Mouse (Mus musculus) brain, embryonic 18.5 days (tissue): ENCODE results near the gene Cisd1.
"Not testable (repeated sequence)": the region's sequence is repeated elsewhere in the genome, so short reads cannot be mapped to it uniquely, and the experiment has no call there.

Experiments
- DNase-seq: peaks from one replicate; pipeline ENCODE4 v3.0.0-alpha.2; 2012; ENCODE audit warnings: low read depth, low spot score

Gene Cisd1

DNA sequence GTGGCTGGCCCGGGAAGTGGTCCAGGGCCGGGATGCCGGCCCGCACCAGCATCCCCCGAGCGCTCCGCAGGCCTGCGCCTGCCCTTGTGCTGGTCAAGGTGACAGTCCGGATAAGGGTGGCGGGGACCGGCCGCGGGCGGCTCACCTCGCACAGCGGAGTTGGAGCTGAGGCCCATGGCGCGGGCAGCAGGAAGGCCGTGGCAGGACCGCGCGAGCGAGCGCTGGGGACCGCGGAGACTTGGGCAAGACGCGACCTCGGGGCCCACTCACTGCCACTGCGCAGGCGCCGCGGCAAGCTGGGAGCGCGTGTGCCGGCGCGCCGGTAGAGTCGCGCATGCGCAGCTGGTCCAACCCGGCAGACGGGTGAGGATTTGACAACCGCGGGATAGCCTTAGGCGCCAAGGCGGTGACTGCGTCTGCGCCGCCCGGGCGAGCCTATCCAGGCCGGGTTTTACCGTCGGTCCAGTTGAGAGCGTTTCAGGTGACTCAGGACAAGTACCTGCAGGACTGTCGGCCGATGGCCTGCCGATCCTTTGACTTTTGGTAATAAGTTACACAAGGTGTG is at the start of gene Cisd1:
Gene Cisd1, minus strand, starts transcription at position 376 of the 565 bp plus-strand sequence.
- DNase-seq, result peak; percentile 87

DNA sequence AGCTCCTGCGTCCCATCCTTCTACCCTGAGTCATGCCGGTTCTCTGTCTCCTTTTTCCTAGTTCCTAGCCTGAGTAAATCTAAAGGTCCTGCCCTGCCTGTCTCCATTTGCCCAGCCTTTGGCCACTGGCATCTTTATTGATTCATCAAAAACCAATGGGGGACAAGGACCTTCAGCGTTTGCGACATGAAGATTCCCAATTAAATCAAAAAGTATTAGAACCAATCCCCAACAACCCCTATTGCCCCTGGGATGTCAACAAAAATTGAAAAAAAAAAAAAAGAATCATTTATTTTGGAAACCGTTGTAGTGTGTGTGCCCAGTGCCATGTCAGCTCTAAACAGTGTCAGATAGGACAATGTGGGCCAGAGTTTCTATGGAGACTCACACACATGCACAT is 44.6 kb upstream of the Cisd1 start:
- DNase-seq, result no peak

DNA sequence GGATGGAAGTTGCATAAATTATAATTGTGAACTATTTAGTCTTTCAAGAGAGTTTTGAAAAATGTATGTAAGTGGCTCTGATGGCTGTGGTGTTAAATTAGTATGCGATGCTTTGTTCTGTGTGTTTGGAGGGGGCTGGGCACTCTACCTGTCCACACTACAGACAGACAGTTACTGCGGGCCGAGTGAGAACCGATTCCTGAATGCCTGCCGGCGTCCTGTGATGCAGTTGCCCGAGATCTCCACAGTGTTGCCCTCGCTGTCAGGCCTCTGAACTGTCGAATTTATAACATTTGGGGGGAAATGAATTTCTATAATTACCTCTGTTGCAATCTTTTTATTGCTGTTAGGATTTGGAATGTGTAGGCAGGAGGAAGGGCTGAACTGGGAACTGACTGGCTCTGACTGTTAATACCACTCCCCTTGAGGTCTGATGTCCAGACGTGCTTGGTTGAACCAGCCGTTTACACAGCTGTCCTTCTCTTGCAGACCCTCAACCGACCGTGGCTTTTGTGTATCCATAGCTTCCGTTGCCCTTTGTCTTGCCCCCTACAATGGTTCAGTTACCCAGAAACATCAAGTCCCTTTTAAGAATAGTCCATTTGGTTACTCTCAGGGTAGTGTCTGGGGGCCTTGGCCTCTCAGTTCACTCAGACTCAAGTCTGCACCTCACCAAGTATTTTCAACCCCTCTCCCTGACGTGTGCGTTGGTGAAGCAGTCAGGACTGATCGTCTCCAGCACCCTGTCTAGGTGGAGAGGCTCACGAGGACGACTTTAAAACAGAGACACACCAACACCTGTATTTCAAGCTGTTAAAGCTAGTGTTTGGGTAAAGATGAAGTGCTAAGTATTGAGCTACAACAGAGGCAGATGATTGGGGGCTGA is 39.6 kb upstream of the Cisd1 start:
- no peak for DNase-seq

DNA sequence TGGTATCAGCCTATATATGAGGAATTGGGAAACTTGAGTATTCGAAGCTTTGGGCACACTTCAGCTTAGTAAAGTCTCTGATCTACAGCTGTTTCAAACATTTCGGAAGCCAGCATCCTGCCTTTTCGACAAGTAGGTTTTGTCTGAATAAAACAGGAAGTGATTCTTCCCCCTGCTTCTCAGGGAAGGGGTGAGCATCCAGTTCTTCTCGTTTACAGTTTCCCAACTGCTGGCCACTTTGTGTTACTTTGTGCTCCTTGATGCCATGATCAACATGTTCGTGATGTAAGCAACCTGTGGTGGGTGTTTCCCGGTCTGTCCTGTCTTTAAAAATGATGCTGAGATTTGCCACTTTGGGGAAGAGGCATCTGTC is 38.8 kb upstream of the Cisd1 start:
- DNase-seq, result not testable (repeated sequence)

DNA sequence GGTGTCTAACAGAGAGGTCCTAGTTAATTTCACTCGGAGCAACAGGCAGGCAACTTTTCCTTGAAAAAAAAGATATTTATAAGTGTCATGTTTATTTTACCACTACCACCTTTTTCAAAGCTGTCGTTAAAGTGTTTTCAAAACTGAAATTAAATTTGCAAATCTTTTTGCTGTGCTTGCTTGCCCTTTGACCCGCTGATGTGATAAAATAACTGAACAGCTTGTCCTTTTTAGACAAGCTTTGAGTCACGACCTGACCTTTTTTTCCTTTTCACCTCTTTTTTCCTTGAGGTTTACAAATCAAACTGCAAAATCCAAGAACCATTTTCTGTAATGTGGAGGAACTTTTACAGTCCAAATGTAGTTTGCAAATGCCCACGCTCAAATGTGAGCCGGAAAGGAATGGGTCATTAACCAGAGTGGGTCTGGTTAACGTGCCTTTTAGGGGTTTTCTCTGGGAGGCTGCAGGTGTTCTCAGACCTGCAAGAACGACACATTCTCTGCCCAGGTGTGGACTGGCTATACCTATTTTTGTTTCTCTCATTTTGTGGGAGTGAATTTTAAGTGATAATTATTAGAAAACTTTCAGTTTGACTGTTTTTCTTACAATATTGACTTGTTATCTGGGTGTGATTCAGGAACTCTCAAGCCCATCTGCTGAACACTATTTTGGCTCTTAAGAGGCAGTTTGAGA is 38.3 kb upstream of the Cisd1 start:
- DNase-seq, result no peak

DNA sequence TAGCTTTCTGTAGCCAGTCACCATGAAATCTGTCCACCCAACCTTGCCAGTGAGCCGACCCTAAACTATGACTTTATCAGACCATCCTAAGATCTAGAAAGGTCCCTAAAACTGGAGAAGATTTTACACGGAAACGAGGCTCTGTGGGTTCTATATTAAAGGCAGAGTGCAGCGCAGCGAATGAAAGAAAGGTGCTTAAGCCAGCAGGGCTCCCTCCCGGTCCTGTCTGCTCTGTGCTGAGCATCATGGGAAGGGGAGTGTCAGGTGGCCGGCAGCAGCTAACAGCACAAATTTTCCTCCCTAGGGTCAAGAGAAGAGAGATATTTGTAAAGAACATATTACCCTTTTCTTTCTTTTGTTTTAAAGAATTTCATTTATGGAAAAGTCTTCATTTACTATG is 37.4 kb upstream of the Cisd1 start:
- no peak for DNase-seq

DNA sequence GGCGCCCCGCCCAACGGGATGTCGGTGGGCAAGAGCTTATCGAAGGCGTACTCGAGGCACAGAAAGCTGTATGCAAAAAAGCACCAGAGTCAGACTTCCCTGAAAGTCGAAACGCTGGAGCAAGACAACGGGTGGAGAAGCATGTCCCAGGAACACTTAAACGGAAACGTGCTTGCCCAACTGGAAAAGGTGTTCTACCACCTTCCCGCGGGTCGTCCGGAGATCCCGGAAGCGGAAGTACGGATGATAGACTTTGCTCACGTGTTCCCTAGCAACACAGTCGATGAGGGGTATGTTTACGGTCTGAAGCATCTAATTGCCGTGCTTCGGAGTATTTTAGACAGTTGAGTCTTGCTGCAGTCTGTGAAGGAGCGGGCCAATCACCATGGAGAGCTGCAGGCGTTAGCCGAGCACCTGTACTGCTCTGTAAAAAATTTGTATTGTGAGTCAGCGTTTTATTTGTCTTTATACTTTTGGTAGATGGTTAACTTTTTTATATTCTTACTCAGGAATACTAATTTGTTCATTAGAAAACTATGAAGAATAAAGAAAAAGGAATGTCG is 36.8 kb upstream of the Cisd1 start:
- no peak for DNase-seq

DNA sequence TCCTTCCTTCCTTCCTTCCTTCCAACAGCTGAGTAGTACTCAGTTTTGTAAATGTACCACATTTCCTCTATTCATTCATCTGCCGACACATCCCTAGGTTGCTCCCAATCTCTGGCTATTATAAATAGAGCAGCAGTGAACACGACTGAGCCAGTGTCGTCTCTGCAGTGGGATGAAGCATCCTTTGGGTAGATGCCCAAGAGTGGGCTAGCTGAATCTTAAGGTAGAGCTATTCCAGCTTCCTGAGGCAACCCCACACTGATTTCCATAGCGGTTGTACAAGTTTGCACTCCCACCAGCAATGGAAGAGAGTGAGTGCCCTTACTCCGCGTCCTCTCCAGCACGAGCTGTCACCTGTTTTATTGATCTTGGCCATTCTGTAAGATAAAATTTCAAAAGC is 35.7 kb upstream of the Cisd1 start:
- DNase-seq, result no peak

DNA sequence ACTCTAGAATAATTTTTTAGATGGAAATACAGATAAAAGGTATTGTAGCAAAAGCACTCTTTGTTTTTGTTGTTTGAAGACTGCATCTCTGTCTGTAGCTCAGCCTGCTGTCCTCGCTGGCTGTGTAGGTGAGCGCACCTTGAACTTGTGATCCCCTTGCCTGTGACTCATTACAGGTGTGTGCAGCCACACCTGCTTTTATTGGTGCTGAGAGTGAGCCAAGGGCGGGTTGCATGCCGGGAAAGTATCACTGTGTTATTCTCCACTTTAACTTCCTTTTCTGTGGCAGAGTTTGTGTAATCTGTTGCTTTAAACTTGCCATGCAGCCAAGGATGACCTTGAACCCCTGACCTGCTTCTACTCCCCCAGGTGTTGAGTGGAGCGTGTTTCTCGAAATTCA is 31.3 kb upstream of the Cisd1 start:
- DNase-seq, result no peak

DNA sequence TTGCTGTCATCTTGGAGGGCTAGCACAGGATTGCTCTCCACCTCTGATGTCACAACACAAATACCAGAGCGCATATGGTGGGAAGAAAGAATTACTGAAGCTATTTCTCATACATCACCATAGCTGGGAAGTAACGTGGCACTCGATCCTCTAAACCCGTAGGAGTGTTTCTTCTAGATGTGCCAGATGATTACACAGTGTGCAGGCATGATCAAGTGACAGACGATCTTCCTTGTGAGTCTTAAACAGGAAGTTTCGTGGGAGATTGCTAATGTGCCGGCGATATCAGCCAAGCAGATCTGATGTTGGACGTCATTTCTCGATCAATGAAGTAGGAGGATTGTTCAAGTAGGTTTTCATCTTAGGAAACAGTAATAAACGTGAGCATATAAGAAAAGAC is 29.0 kb upstream of the Cisd1 start:
- DNase-seq, result no peak

DNA sequence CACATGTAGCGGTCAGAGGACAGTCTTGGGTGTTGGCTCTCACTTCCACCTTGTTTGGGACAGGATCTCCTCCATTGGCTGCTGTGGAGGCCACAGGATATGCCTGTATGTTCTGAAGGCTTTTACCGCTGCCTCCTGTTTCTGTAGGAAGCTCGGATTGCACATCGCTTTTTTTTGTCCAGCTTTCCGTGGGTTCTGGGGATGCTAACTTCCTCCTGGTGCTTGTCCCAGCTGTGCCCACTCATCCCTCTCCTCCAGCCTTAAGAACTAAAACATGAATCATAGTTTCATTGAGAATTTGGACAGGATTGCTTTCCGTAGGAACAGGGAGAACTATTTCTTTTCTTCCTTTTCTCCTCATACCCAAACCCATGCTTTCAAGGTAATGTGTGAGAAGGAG is 27.1 kb upstream of the Cisd1 start:
- no peak for DNase-seq

DNA sequence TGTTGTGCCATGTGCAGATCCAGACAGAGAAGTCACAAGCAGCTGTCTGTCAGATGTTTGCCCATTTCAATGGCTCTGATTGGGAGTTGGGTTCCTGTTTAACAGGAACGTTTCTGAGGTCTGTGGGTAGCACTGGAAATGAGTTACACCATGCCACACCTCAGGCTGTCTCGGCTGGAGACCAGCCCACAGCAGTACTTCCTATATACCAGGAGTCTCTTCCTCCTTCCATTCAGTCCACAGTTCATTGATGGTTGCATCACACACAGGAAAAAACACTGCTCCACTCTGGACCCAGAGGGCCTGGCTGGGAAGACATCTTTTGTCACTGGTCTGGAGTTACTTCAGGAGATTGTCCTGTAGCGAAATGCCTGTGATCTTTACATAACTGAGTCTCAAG is 24.7 kb upstream of the Cisd1 start:
- no peak for DNase-seq

DNA sequence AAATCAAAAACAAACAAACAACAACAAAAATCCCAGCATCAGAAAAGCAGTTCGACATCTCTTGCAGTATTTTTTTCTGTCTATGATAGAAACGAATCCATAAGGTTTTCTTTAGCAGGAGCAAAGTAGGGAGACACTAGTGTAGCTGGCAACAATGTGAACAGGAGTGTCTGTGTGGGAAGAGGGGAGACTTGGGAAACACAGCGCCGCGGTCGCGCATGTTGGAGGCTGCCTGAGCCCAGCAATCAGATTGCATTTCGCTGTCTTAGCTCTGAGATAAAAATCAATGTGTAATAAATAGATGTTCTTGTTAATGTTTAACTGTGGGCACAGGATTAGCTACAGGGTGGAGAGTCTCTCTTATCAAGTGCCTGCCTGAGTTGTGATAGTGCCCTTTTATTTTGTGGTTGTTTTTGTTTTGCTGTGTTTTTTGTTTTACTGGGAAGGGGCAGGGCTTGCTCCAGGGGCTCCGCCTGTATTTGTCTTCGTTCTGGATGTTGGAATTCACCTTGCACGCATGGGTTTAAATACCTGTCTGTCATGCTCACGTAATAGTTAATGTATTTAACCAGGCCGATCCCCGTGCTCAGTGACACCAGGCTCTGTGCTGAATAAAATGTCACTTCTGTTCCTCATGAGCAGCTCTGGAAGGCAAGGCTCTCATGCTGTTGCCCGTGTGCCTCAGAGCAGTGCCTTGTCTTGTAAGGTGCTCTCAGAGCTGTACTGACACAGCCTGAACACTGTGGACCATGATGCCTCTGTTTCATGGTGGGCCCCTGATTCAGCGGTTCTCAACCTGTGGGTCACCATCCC is 23.6 kb upstream of the Cisd1 start:
- no peak for DNase-seq

DNA sequence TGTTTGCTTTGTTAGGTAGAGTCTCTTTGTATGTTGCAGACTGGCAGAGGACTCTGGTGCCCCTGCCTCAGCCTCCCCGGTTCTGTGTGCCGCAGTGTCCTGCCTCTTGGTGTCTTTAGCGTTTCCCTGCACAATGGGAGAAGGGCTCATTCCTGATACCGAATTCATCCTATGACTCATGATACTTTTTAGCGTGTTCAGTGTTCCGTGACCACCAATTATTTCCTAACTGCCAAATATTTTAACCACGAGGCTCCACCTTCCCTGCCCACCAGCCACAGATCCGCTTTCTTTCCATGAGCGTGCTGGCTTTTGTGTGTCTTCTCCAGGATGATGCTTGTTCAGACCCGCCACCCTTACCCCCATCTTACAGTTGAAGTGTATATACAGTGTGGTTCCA is 19.1 kb upstream of the Cisd1 start:
- DNase-seq, result no peak

DNA sequence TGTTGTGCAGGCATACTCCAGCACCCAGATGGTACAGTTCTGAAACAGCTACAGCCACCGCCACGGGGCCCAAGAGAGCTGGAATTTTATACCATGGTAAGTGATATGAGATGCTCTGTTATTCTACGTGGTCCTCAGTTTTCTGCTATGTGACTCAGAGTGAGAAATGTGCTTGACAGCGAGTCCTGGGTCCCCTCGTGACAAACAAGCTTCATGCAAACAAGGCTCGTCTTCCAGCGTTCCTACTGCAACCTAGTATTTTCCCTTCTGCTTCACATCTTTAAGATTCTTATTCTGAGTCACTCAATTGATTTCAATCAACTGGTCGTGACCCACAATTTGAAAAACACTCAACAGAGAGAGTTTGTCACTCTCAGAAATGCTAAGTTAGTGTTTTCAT is 18.7 kb upstream of the Cisd1 start:
- no peak for DNase-seq

DNA sequence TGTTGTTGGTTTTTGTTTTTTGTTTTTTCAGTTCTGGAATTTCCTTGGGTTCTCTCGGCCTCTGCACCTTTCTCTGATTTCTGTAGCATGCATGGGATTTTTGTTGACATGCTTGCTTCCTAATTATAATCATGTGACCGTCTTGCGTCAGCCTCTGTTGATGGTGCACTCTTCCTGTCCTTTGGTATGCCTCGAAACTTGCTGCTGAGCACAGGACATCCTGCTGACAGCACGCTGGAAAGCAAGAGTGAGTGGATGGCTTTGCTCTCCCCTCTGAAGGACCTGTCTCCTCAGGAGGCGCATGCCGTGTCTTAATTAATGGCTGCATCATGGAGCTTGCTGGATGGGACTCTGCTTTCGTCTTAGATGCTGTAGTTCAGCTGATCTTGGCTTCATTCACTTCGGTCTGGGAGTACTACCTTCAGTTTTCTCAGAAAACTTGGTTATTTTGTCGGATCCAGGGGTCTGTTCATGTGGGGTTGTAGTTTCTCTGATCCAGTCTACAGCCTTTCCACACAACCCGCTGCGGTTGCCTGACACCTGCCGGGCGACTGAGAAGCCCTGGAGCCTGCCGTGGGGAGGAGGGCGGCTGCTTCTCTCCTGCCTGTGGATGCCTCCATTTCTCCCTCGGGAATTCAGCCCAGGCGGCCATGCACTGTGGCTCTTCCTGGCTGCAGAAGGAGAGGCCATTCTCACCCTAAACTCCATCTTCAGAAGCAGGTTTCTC is 17.2 kb upstream of the Cisd1 start:
- no peak for DNase-seq

DNA sequence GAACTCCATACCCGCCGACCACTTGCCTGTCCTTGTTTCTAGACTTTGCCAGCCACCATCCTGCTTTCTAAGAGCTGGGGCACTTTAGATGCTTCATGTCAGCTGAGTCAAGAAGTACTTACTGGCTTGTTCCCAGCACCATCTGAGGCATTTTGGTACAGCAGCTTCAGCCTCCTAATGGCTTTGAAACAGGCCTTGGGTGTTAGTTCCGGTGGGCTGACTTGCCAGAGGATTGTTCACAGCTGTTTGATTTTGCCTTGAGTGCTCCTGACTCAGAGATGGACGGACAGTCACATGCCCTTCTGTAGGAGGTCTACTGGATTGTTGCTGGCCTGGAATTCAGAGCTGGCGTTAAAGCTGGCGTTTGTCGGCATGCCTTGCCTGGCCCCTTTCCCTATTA is 16.3 kb upstream of the Cisd1 start:
- no peak for DNase-seq

DNA sequence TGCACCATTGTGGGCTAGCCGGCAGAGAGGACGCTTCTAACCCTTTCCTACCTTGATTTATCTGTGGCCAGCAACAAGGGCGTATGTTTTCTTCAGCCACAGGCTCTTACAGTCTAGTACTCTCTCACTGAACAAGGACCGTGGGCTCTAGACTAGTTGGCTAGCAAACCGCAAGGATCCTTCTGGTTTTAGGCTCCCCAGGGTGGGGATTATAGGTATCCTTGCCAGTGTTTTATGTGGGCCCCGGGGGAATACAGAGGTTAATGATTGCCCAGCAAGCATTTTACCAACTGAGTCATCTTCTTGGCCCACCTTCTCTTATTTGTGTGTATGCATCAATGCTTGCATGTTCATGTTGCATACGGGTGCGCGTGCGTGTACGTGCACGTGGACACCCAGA is 10.2 kb upstream of the Cisd1 start:
- DNase-seq, result no peak

DNA sequence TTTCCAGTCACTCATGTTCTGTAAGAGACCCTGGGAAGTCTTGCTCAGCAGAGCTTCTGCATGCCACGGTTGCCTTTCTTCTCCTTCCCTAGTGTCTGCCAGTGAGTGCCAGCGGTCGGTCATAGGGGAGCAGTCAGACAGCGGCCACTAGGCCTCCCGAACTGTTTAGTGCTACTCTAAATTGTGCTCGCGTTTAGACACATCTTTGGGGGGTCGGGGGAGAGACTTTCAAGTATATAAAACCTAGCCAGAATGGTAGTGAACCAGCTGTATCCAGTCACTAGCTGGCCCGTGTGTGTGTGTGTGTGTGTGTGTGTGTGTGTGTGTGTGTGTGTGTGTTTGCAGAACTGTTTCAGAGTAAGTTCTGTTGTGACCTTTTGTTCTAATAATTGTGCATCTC is 9.1 kb upstream of the Cisd1 start:
- no peak for DNase-seq

DNA sequence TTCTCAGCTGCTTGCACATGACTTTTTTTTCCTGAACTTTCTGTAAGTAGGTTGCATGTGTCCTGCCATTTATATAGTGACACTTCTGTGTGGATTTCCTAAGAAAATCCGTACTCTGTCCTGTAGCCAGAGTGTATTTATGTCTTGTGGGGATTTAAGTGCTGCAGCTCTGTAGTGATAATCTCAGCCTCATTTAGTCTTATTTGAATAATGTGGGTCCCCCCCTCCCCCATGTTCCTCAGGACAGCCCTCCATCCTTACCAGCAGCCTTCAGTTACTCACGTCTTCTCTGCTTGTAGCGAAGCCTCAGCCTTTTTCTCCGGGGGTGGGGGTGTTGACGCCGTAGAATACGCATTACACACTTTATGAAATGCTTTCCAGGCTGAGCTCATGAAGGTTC is 6.5 kb upstream of the Cisd1 start:
- DNase-seq, result no peak

DNA sequence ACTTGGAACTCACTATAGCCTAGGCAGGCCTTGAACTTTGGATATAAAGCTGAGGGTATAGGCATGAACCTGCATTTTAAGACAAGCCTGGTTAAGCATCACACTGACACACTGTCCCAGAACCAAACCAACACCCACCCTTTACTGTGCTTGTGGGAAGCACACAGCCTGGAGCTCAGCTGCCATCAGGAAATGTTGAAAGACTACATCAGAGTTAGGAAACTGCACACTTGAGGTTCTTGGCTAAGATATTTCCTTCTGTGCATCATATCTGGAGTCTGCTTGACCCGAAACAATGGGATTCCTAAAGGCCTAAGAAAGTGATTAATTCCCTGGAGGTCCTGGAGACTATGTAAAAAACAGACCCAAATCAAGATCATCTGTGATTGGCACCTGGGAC is 4.5 kb upstream of the Cisd1 start:
- DNase-seq, result no peak
